Mouse (Mus musculus): ENCODE data around the gene Mfn1. TPM values are rescaled to one million over a fixed set of nuclear protein-coding genes. Genes with fewer than 3 reads are reported as not detected.

The Mfn1 gene
- polyA plus RNA-seq, 1 experiment from 2014 or later, result 155 TPM

GRCm38 (mm10) chr3:32563401-32563800 is 34.1 kb downstream of the Mfn1 start:
- ATAC-seq, result no peak
- ChIA-PET POLR2A (interaction anchor here (0.7 kb wide), 1 partner anchor 1799 kb away, joined by 3 read pairs; no protein-coding TSS in a partner anchor), CTCF (interaction anchor here (1.9 kb wide), 1 partner anchor 40 kb away, joined by 4 read pairs; no protein-coding TSS in a partner anchor)
- in situ Hi-C loops (cut with MboI; ENCODE audit: low pct_unique_long_range_greater_than_20kb), result loop anchor here (25.0 kb wide), 1 partner anchor 1249 kb away; no protein-coding TSS in a partner anchor
- no peak for DNase-seq (ENCODE audit: low read depth, low spot score)
- TF ChIP-seq CTCF (IDR thresholded peaks at IDR 0.05), result no peak
- H3K27me3 ChIP-seq, result no peaks in the 10 kb centered on the region

DNA sequence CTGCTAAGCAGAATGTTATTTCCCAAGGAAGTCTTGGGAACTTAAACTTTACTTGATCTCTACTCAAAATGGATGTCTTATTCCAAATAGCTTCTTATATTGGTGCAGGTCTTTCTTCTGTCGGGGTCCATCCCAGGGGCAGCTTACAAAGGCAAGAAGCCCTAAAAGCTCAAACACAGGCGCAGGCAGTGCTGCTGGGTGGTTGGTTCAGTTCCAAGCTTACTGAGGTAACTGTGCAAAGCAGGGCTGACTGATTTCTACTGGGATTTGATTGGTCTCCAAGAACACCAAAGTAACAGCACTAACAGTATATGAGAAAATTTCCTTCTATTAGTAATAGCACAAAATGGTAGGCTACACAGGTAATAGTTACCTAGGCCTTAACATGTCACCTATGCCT is 43.8 kb downstream of the Mfn1 start:
- no peak for DNase-seq (ENCODE audit: low read depth, low spot score)
- H3K27me3 ChIP-seq, result no peaks in the 10 kb centered on the region
- ChIA-PET POLR2A (no interaction called here), CTCF (no interaction called here)
- ATAC-seq, result no peak
- no peak for TF ChIP-seq CTCF (IDR thresholded peaks at IDR 0.05)
- in situ Hi-C loops (cut with MboI; ENCODE audit: low pct_unique_long_range_greater_than_20kb), result loop anchor here (25.0 kb wide), 1 partner anchor 1239 kb away; no protein-coding TSS in a partner anchor

- ChIA-PET CTCF (interaction anchor here (0.9 kb wide), 1 partner anchor 10 kb away, joined by 3 read pairs; no protein-coding TSS in a partner anchor), POLR2A (interaction anchor here (0.7 kb wide), 3 partner anchors 11 to 127 kb away, joined by 3 to 8 read pairs (median 3); no protein-coding TSS in a partner anchor)
- DNase-seq (ENCODE audit: low read depth, low spot score) (no peak), ATAC-seq (no peak)
- in situ Hi-C loops (cut with MboI; ENCODE audit: low pct_unique_long_range_greater_than_20kb), result loop anchor here (25.0 kb wide), 1 partner anchor 1238 kb away; no protein-coding TSS in a partner anchor
- H3K27me3 ChIP-seq, result no peaks in the 10 kb centered on the region
- TF ChIP-seq CTCF (IDR thresholded peaks at IDR 0.05), result no peak
These were observed 44.6 kb downstream of the Mfn1 start for GRCm38 (mm10) chr3:32573881-32574280.

- TF ChIP-seq CTCF (IDR thresholded peaks at IDR 0.05), result no peak
- no peak for ATAC-seq
- no peaks in the 10 kb centered on the region for H3K27me3 ChIP-seq
- POLR2A ChIA-PET, result no interaction called here
- in situ Hi-C loops (cut with MboI; ENCODE audit: low pct_unique_long_range_greater_than_20kb), result no loop called here
- no peak for DNase-seq (ENCODE audit: low read depth, low spot score)
- CTCF ChIA-PET, result no interaction called here
These were observed 45.9 kb downstream of the Mfn1 start for GRCm38 (mm10) chr3:32575151-32575550.

DNA sequence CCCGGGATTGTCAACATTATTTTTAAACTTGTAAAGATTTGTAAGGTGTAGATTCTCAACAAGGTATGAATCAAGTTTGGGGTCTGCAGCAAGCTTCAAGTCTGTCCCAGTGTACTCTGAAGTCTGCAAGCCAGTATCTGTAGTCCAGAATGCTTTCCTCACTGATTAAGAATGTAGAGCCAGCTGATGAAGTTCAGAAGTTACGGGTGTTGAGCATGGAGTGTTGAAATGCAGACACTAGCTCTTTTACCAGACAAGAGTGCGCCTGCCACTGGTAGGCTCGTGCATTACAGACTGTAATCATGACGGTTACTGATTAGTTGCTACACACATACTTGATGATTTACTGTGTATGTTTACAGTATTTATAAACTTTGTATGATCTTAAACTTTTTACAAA is 49.5 kb downstream of the Mfn1 start:
- ATAC-seq, result no peak
- CTCF ChIA-PET, result interaction anchor here (1.8 to 1.9 kb wide), 2 partner anchors 25 to 32 kb away, joined by 4 to 5 read pairs; no protein-coding TSS in a partner anchor
- TF ChIP-seq CTCF (IDR thresholded peaks at IDR 0.05), result no peak
- in situ Hi-C loops (cut with MboI; ENCODE audit: low pct_unique_long_range_greater_than_20kb), result no loop called here
- no peak for DNase-seq (ENCODE audit: low read depth, low spot score)
- POLR2A ChIA-PET, result no interaction called here
- H3K27me3 ChIP-seq, result no peaks in the 10 kb centered on the region

- ChIA-PET POLR2A (interaction anchor here (1.1 kb wide), 1 partner anchor 162 kb away, joined by 3 read pairs; no protein-coding TSS in a partner anchor), CTCF (interaction anchor here (1.1 to 2.8 kb wide), 3 partner anchors 12 to 30 kb away, joined by 3 to 7 read pairs (median 5); no protein-coding TSS in a partner anchor)
- H3K27me3 ChIP-seq, result no peaks in the 10 kb centered on the region
- TF ChIP-seq CTCF (IDR thresholded peaks at IDR 0.05), result no peak
- ATAC-seq, result no peak
- in situ Hi-C loops (cut with MboI; ENCODE audit: low pct_unique_long_range_greater_than_20kb), result no loop called here
- DNase-seq (ENCODE audit: low read depth, low spot score), result no peak
These were observed 51.5 kb downstream of the Mfn1 start for GRCm38 (mm10) chr3:32580738-32581137.

DNA sequence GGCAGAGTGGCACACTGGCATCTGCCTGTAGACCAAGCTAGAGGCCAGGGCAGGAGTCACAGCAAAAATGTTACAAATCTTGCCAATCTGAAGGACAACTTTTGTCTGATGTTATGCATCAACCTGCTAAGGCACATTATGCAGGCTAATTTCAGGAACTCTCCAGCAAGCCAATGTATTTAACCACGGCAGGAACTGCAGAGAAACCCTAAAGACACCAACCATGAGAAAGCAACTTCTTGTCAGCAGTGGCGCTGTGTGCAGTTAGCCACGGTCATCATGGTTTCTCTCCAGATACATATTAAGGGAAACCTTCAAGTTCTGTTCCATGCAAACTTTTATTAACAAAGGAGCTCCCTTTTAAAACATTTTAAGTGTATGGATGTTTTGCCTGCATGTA is 52.6 kb downstream of the Mfn1 start:
- no peak for TF ChIP-seq CTCF (IDR thresholded peaks at IDR 0.05)
- CTCF ChIA-PET, result interaction anchor here (2.8 kb wide), 1 partner anchor 13 kb away, joined by 7 read pairs; no protein-coding TSS in a partner anchor
- ATAC-seq (no peak), DNase-seq (ENCODE audit: low read depth, low spot score) (no peak)
- in situ Hi-C loops (cut with MboI; ENCODE audit: low pct_unique_long_range_greater_than_20kb), result no loop called here
- no peaks in the 10 kb centered on the region for H3K27me3 ChIP-seq
- POLR2A ChIA-PET, result interaction anchor here (1.1 kb wide), 1 partner anchor 163 kb away, joined by 3 read pairs; no protein-coding TSS in a partner anchor

DNA sequence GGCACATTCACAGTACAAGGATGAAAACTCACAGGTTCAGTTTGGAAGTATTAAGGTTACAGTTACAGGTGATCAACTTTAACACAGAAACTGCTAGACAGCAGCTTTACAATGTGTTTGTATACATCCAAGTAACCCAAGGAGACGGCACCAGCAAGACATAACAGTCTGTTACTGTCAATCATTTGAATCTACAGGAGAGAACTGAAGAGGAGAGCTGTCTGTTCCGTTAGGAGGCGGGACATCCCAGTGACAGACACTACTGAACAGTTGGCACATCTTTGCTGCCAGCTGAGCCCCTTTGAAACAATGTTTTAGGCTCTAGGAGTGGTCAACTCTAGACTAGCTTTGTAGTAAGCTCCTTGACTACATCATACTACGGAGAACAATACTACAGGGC is 54.2 kb downstream of the Mfn1 start:
- in situ Hi-C loops (cut with MboI; ENCODE audit: low pct_unique_long_range_greater_than_20kb), result no loop called here
- CTCF ChIA-PET, result interaction anchor here (0.7 to 2.8 kb wide), 2 partner anchors 10 to 15 kb away, joined by 3 to 7 read pairs; no protein-coding TSS in a partner anchor

GRCm38 (mm10) chr3:32586274-32586673 is 57.0 kb downstream of the Mfn1 start:
- ATAC-seq (no peak), DNase-seq (ENCODE audit: low read depth, low spot score) (no peak)
- POLR2A ChIA-PET, result no interaction called here
- in situ Hi-C loops (cut with MboI; ENCODE audit: low pct_unique_long_range_greater_than_20kb), result no loop called here
- CTCF ChIA-PET, result interaction anchor here (0.8 to 1.3 kb wide), 3 partner anchors 11 to 25 kb away, joined by 3 to 4 read pairs (median 3); no protein-coding TSS in a partner anchor
- H3K27me3 ChIP-seq, result no peaks in the 10 kb centered on the region
- no peak for TF ChIP-seq CTCF (IDR thresholded peaks at IDR 0.05)

More for the DNA sequence above, 54.2 kb downstream of the Mfn1 start:
- H3K27me3 ChIP-seq, result no peaks in the 10 kb centered on the region
- TF ChIP-seq CTCF (IDR thresholded peaks at IDR 0.05), result no peak
- DNase-seq (ENCODE audit: low read depth, low spot score), result no peak
- no peak for ATAC-seq
- POLR2A ChIA-PET, result interaction anchor here (0.6 kb wide), 1 partner anchor 21 kb away, joined by 4 read pairs; no protein-coding TSS in a partner anchor

- in situ Hi-C loops (cut with MboI; ENCODE audit: low pct_unique_long_range_greater_than_20kb), result no loop called here
- POLR2A ChIA-PET, result no interaction called here
- H3K27me3 ChIP-seq, result peaks cover 5% of the 10 kb centered on the region
- CTCF ChIA-PET, result no interaction called here
- no peak for TF ChIP-seq CTCF (IDR thresholded peaks at IDR 0.05)
- no peak for DNase-seq (ENCODE audit: low read depth, low spot score)
- ATAC-seq, result no peak
These were observed 65.8 kb downstream of the Mfn1 start for GRCm38 (mm10) chr3:32595080-32595479.

DNA sequence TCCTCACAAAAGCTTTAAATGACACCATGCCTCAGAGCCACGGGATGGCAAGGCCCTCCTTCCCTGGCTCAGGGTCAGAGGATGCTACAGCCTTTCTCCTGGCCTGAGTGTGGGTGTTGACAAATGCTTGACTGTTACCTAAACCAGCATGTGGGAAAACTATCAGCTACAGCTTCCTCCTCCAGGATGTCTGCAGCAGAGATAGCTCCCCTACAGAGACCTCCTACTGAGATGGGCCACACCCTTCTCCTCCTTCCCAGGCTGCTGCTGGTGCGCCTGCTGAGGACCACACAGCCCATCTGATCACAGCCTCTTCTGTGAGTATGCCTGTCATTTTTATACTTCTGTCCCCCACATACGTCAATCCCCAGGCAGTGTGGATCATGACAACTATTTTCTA is 70.1 kb downstream of the Mfn1 start:
- no peak for TF ChIP-seq CTCF (IDR thresholded peaks at IDR 0.05)
- in situ Hi-C loops (cut with MboI; ENCODE audit: low pct_unique_long_range_greater_than_20kb), result no loop called here
- POLR2A ChIA-PET, result interaction anchor here (0.7 kb wide), 1 partner anchor 10 kb away, joined by 3 read pairs; no protein-coding TSS in a partner anchor
- no peak for ATAC-seq
- CTCF ChIA-PET, result interaction anchor here (0.6 to 2.2 kb wide), 2 partner anchors 11 to 13 kb away, joined by 3 to 15 read pairs; no protein-coding TSS in a partner anchor
- peaks cover 5% of the 10 kb centered on the region for H3K27me3 ChIP-seq
- no peak for DNase-seq (ENCODE audit: low read depth, low spot score)

Measured in Patski (cell line).